Mouse (Mus musculus) intestine, embryonic 14.5 days (tissue): Measurements from ENCODE around the gene Gzma. TPM values are rescaled to one million over a fixed set of nuclear protein-coding genes. Genes with fewer than 3 reads are reported as not detected.

Source experiments
- polyA plus RNA-seq: library from polyadenylated mRNA; unstranded; fragments of >200 nt; fragmentation: Nextera tagmentation; extraction: Ambion mirVana; gene quantifications from 2 replicates; pipeline ENCODE4 v1.2.1, GENCODE M21; 2014

The Gzma gene
- polyA plus RNA-seq, 1 experiment from 2014 or later = 0.62 TPM

Other genes starting within 250 kb of the Gzma start
- gene Mtrex, start 173.6 kb downstream of the Gzma start, polyA plus RNA-seq = 64.5 and 79.1 TPM in 2 replicates
- 15.6 and 19.2 TPM in 2 replicates for gene Dhx29, start 173.5 kb downstream of the Gzma start, polyA plus RNA-seq
- gene Ccno, start 113.2 kb downstream of the Gzma start, polyA plus RNA-seq = 0.19 and 0.24 TPM in 2 replicates
- gene Mcidas, start 107.1 kb downstream of the Gzma start, polyA plus RNA-seq = 0.07 TPM in 1 of 2 replicates, not detected in the other
- gene Cdc20b, start 65.9 kb downstream of the Gzma start, polyA plus RNA-seq = not detected in 2 replicates
- gene Gpx8, start 54.6 kb downstream of the Gzma start, polyA plus RNA-seq = 127 and 142 TPM in 2 replicates
- 3.7 and 4.4 TPM in 2 replicates for gene Esm1, start 108.7 kb upstream of the Gzma start, polyA plus RNA-seq
- 0.13 TPM in 1 of 2 replicates, not detected in the other for gene Gzmk, start 124.9 kb upstream of the Gzma start, polyA plus RNA-seq
- 4.2 and 4.9 TPM in 2 replicates for gene BC067074, start 192.2 kb upstream of the Gzma start, polyA plus RNA-seq